Mouse (Mus musculus): ENCODE data around the gene Krt14.
"Not testable (repeated sequence)": the region's sequence is repeated elsewhere in the genome, so short reads cannot be mapped to it uniquely, and the experiment has no call there.

Krt14 gene

DNA sequence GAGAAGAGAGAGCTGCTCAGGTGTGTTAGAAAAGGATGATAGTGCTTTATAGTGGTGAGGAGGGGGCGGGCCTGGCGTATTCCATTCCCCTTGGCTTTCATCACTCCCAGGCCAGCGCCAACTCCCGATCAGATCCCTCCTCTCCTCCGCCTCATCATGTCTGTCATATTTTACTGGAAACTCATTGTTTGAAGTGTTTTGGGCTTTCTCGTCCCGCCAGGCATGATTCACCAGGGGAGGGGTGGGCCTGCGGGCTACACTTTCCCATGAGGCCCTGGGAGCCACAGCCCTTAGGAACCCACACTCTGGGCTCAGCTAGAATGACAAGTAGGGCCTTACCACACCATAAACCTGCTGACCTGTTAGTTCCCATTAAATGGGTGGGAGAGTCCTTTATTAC, at the start of gene Krt14:
Gene Krt14 (minus strand): TSS at position 51 of the 400 bp plus-strand sequence.
- no peak for DNase-seq (ENCODE audit: low read depth)

DNA sequence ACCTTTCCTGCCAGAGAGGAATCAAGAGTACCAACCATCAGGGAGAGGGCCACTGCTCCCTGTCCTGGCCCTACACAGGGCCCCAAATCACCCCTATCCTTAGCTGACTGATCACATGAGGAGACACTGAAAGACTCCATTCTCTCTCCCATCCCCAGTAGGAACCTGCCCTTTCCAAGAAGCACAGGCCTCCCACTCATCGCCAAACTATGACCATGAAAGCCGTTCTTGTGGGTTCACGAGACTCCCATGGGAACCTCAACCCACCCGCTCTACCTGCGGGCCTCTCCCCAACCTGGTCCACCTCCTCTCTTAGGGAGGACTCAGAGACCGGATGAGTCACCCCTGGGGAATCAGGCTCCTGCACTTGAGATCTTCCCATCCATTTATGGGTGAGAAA, 48.2 kb upstream of the Krt14 start:
- no peak for DNase-seq (ENCODE audit: low read depth)

- peak; percentile 16 for DNase-seq (ENCODE audit: low read depth)
Observed at GRCm38 (mm10) chr11:100254360-100255090, 47.2 kb upstream of the Krt14 start.

DNA sequence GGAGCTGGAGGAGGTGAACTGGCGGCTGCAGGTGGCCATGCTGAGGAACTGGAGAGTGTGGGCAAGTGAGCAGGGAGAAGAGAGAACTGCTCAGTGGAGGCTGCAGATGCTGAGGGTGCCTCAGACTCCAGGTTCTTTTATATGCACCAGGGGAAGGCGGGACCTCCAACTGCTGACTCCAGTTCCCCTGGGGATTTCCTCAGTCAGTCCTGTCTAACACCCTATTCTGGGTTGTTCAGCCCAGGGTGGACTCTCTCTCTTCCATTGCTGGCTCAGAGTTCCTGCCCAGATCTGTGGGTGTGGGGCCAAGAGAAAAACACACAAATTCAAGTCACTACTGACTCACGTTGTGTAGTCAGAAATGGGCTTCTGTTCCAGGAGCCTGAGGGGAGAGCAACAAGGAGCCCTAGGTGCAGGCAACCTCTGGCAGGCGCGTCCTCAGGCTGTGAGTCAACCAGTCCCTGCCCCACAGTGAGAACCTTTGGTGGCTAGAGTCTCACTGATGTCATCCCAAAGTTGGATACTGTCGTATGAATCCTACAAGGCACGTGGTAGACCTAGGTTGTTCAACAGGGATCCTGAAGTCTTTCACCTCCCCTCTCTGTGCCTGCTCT, 41.6 kb upstream of the Krt14 start, which contains the start of gene Krt16:
Gene Krt16 (minus strand): TSS at position 51 of the 614 bp plus-strand sequence.
- DNase-seq (ENCODE audit: low read depth), result no peak

DNA sequence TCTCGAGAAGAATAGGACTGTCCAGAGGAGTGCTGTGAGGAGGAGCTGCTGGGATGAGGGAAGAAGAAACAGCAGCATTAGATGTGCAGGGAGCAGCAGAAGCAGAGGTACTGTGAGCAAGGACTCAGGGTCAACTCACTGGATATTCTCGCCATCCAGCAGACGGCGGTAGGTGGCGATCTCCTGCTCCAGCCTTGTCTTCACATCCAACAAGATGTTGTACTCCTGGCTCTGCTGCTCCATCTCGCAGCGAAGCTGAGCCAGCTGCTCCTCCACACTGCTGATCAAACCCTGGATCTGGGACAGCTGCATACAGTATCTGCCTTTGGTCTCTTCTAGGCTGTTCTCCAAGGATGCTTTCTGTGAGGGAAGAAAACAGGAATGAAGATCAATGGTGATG, 39.1 kb upstream of the Krt14 start:
- not testable (repeated sequence) for DNase-seq (ENCODE audit: low read depth)

DNA sequence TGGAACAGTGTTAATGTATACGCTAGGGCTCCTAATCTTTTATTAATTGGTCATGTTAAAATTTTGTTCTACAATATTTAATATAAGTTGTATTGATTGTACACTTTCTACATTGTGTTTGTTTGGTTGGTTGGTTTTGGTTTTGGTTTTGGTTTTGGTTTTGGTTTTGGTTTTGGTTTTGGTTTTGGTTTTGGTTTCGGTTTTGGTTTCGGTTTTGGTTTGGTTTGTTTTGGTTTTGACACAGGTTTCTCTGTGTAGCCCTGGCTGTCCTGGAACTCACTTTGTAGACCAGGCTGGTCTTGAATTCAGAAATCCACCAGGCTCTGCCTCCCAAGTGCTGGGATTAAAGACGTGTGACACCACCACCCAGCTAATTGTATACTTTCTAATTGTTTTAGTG, 32.9 kb upstream of the Krt14 start:
- DNase-seq (ENCODE audit: low read depth), result not testable (repeated sequence)

DNA sequence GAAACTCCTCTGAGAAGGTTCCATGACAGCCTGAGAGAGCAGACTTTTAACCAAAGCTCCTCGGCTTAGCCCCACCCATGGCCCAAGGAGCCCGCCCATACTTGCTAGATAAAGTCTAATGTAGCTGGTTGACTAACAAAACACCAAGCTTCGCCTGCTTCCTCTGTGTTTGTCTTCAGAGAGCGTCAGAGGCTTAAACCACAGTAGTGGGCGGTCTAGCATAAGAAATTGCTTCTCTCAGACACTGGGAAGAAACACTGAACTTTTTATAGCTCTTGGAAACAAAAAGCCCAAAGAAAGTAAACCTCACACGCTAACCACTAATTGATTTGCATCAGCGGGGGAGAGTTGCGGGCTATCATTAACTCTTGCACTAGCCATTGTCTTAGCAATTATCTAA, 14.4 kb upstream of the Krt14 start:
- no peak for DNase-seq (ENCODE audit: low read depth)

GRCm38 (mm10) chr11:100219304-100219703, 12.0 kb upstream of the Krt14 start:
- DNase-seq (ENCODE audit: low read depth), result peak; percentile 46

- DNase-seq (ENCODE audit: low read depth), result no peak
Observed at GRCm38 (mm10) chr11:100208542-100208941, 1.2 kb upstream of the Krt14 start.

DNA sequence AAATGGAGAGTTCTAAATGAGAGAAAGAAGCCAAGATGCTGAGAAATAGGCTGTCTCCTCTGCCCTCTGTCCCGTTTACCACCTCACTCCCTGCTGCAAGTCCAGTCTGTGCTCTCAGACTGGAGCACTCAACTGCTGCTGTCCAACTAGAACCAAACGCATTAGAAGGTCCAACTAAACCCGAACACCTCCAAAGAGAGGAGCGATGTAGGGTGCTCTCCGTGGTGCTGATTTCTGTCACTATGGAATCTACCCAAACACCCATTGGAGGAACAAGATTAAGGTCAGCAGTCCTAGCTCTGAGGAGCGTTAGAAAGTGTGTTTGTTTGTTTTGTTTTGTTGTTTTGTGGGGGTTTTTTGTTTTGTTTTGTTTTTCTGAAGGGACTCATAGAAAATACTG, 3.9 kb downstream of the Krt14 start:
- DNase-seq (ENCODE audit: low read depth), result peak; percentile 49

DNA sequence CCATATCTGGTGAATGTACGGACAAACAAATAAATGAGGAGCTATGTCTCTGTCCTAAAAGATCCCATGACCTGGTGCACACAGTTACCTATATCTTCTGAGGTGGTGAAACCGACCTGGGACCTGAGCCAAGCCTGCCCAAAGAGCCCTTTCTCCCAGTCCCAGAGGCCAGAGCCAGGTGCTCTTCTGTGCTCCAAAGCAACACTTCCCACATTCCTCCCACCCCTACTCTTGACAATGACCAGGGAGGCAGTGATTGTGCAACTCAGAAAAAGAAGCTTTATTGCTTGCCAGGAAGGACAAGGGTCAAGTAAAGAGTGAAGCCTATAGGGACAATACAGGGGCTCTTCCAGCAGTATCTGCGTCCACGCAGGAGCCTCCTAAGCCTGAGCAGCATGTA, 4.4 kb downstream of the Krt14 start:
- no peak for DNase-seq (ENCODE audit: low read depth)

GRCm38 (mm10) chr11:100200104-100200820, 7.1 kb downstream of the Krt14 start:
- peak; percentile 53 for DNase-seq (ENCODE audit: low read depth)

- DNase-seq (ENCODE audit: low read depth), result peak; percentile 64
Observed at GRCm38 (mm10) chr11:100198666-100199065, 8.7 kb downstream of the Krt14 start.

GRCm38 (mm10) chr11:100192992-100193391, 14.4 kb downstream of the Krt14 start, which contains the start of gene Krt9:
TSS of gene Krt9 (minus strand) at chr11:100193246.
- DNase-seq (ENCODE audit: low read depth), result no peak

DNA sequence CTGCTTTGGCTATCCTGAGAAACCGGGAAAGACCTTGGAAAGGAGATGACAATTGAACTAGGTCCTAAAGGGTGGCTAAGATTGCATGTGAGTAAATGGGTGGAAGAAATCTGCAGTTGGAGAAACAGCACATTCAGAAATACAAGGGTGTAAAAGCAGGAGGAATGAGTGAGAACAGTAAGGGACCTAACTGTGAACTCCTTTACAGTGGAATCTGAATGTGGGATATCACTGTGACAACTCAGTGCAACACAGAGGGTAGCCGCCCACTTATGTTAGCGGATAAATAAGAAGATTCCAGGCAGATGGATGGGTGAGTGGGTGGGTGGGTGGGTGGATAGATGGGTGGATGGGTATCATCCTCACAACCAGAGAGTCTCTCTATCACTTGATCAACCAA, 15.5 kb downstream of the Krt14 start:
- no peak for DNase-seq (ENCODE audit: low read depth)

DNA sequence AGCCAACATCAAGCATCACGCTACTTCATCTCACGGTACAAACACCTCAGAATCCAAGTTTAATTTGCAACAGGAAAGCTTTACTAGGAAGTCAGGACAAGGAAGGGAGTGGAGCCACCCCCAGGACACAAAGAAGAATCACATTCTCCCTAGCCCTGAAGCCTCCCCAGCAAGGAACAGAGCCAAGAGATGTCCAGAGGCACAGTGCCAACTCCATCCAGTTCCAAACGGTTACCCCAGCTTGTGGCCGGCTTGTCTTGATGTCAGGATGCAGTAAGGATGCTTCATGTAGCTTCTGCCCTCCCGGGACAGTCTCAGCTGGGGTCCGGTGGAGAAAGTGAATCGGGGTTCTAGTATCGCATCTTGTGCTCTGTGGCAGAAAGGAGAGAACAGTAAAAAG, 20.6 kb downstream of the Krt14 start:
- DNase-seq (ENCODE audit: low read depth), result no peak

DNA sequence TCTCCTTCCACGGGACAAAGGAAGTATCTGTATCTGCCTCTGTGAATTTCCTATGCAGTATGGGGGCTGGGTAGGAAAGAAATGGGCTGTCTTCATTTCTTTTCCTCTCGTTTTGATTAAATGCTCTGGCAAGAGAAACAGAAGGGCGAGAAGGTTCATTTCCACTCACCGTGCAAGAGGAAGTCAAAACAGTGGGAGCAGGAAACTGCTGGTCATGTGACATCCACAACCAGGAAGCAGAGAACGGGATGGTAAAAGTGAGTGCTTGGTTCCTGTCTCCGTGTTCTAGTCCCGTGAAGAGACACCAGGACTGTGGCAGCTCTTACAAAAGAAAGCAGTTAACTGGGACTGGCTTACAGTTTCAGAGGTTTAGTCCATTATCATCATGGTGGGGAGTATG, 25.6 kb downstream of the Krt14 start:
- no peak for DNase-seq (ENCODE audit: low read depth)

- no peak for DNase-seq (ENCODE audit: low read depth)
Observed at GRCm38 (mm10) chr11:100179260-100179659, 28.1 kb downstream of the Krt14 start.

DNA sequence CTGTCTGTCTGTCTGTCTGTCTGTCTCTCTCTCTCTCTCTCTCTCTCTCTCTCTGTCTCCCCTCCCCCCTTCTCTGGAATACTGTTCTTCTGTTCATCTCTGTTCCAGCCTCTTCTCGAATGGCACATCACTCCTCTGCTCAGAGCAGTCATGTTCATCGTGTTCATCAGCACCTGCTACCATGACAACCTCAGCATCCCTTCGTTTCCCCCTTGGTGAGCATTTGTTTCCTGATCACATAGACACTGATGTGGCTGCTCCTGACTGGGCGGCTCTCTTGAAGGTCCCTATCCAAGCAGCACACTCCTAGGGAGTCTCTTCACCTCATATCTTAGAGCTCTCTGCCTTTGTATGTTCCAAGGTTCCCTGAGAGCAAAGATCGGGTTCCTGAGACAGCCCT, 29.0 kb downstream of the Krt14 start:
- no peak for DNase-seq (ENCODE audit: low read depth)

DNA sequence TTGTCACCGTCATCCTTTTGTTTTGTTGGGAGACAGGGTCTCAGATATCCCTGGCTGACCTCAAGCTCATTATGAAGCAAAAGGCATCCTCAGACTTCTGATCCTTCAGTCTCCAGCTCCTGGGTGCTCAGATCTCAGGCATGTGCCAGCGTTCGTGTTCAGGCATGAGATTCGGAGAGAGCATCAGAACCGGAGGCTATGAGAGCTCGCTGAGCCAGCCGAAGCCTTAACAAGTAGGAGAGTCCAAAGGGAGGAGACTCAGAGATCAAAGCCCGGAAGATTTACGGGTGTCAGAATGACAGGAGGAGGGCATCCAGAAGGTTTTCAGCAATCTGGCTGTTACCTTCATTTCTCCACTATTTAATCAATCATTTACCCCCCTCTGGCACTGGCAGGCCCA, 30.6 kb downstream of the Krt14 start:
- no peak for DNase-seq (ENCODE audit: low read depth)

GRCm38 (mm10) chr11:100168765-100169762, 38.3 kb downstream of the Krt14 start:
- peak; percentile 67 for DNase-seq (ENCODE audit: low read depth)

- DNase-seq (ENCODE audit: low read depth), result no peak
Observed at GRCm38 (mm10) chr11:100168071-100168470, 39.3 kb downstream of the Krt14 start.

Measured in 416B (cell line).